Mouse (Mus musculus) lung, embryonic 16.5 days (tissue): ENCODE measurements at regions not wholly inside any gene's neighbourhood (a gene's known extent, or its start where the extent isn't known, plus 50 kb on each side); places are given as distances from the start of the nearest gene placed in this dataset.

Experiments used
- ATAC-seq: fragments of 200-750 bp; cut with Nextera tagmentation; 2 replicates; pipeline ENCODE4 v1.8.0; 2017; ENCODE audit warnings: low read depth, mild to moderate bottlenecking, moderate library complexity
- H3K27ac ChIP-seq: fragments of 300-500 bp; sonication (generic); 2 replicates; pipeline ENCODE4 v1.5.1; 2014; ENCODE audit warnings: mild to moderate bottlenecking, control low read depth, low read length
- H3K27me3 ChIP-seq: fragments of 300-500 bp; sonication (generic); 2 replicates; pipeline ENCODE4 v1.6.1; 2014; ENCODE audit warnings: low read depth, low read length, mixed read lengths; ENCODE audit not compliant: control insufficient read depth, insufficient read depth
- H3K36me3 ChIP-seq: fragments of 300-500 bp; sonication (generic); 2 replicates; pipeline ENCODE4 v1.6.1; 2014; ENCODE audit warnings: low read length; ENCODE audit not compliant: control insufficient read depth, insufficient read depth
- H3K4me1 ChIP-seq: fragments of 300-500 bp; sonication (generic); replicated peaks from 2 replicates; pipeline ENCODE4 v1.6.1; 2014; ENCODE audit warnings: low read length, mixed read lengths; ENCODE audit not compliant: control insufficient read depth, insufficient read depth
- H3K4me2 ChIP-seq: fragments of 300-500 bp; sonication (generic); 2 replicates; pipeline ENCODE4 v1.6.1; 2014; ENCODE audit warnings: low read depth, low read length, control low read depth
- H3K4me3 ChIP-seq: fragments of 300-500 bp; sonication (generic); 2 replicates; pipeline ENCODE4 v1.5.1; 2014; ENCODE audit warnings: mild to moderate bottlenecking, low read length, control low read depth
- H3K9ac ChIP-seq: fragments of 300-500 bp; sonication (generic); 2 replicates; pipeline ENCODE4 v1.6.1; 2014; ENCODE audit warnings: low read length, control low read depth
- H3K9me3 ChIP-seq: fragments of 300-500 bp; sonication (generic); 2 replicates; pipeline ENCODE4 v1.6.1; 2016; ENCODE audit warnings: low read length; ENCODE audit not compliant: control insufficient read depth
- WGBS: fragments of 180-500 bp; shearing (Covaris S2); extraction: QIAGEN DNeasy Blood & Tissue Kit; methylation state at CpG from one replicate; pipeline ENCODE4 v1.1.7; 2014; 5-methylcytosine and 5-hydroxymethylcytosine counted together

- Histone ChIP-seq H3K9me3 (no peaks in the 10 kb centered on the region), H3K27me3 (no peaks in the 10 kb centered on the region), H3K27ac (no peak overlapping the region), H3K4me3 (no peak overlapping the region), H3K9ac (no peak overlapping the region), H3K4me1 (peaks cover 15% of the 10 kb centered on the region), H3K4me2 (no peak overlapping the region), H3K36me3 (no peaks in the 10 kb centered on the region)
- WGBS: 32% methylated on average over 11 of the region's 11 CpGs
- ATAC-seq: peak; percentile 57
Observed at GRCm38 (mm10) chr14:76610429-76611378, 54.0 kb upstream of the Serp2 start.
